Mouse (Mus musculus): ENCODE measurements around the gene Sycp2l.

Sycp2l gene

DNA sequence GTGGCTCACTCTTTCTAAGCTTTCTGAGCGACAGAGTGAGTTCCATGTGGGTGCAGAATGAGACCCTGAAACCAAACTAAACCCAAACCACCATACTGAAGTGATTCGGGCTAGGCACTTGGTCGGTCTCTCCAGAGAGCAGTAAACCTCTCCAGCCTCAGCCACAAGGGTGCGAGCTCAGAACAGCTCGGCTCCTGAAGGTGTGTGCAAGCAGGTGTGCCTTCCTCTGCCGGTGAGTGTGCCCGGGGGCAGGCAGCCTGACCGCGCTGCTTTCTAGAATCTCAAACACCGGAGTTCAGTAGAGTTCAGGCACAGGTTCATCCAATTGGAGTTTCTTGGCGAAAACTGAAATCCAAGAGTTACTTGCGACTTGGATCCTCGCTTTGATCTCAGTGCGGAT lies at the start of gene Sycp2l:
Gene Sycp2l (plus strand): TSS at position 368 of the 400 bp plus-strand sequence.
- TF ChIP-seq GATA4 (IDR thresholded peaks at IDR 0.05; ENCODE audit: insufficient replicate concordance, low read length), result no peak

DNA sequence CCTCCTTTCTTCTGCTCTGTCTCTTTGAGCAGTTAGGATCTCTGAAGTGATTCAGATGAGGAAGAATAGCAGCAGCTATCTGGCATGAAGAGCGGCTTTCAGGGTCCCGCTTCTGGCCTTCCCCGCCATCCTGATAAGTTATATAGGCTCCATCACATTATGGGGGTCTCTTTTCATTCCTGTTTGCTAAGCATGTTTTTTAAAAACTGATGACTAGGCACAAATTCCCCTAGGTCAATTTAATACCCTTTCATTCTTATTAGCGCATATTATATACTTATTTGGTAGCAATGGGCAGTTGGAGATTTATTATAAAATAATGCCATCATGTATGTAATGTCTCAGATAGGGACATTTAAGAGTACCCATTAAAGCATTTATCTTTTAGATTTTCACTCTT lies 46.5 kb upstream of the Sycp2l start:
- TF ChIP-seq GATA4 (IDR thresholded peaks at IDR 0.05; ENCODE audit: insufficient replicate concordance, low read length), result no peak

DNA sequence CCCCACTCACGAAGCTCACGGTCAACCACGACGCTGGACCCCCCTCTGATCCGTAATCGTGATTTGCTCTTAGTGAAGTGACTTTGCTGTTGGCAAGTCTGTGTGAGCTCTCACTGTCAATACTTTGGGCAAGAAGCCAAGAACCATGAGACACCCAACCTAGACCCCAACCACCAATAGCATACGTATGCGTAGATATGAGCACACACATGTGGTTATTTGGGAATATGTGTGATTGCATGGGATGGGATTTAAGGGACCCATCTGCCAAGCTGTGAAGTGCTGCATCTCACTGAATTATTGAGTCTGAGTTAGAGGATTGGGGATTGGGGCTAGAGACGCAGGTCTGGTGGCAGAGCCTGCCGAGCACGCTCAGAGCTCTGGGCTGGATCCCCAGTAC lies 42.5 kb upstream of the Sycp2l start:
- TF ChIP-seq GATA4 (IDR thresholded peaks at IDR 0.05; ENCODE audit: insufficient replicate concordance, low read length), result no peak

DNA sequence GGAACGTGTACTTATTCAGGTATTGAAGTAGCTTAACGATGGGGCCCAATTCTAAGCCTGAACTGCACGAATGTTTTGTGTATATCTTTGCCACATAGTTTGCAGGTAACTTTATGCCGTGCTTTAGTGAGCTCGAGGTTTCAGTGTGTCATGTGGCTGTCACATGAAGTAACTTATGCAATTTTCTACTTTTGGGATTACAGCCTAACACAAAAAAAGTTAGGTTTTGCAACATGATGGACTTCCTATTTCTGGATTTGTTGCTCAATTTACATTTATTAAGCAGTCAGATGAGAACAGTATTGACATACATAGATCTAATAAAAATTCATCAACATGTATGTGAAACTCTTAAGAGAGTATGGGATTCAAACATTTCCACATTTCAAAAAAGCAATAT lies 40.3 kb upstream of the Sycp2l start:
- no peak for TF ChIP-seq GATA4 (IDR thresholded peaks at IDR 0.05; ENCODE audit: insufficient replicate concordance, low read length)

DNA sequence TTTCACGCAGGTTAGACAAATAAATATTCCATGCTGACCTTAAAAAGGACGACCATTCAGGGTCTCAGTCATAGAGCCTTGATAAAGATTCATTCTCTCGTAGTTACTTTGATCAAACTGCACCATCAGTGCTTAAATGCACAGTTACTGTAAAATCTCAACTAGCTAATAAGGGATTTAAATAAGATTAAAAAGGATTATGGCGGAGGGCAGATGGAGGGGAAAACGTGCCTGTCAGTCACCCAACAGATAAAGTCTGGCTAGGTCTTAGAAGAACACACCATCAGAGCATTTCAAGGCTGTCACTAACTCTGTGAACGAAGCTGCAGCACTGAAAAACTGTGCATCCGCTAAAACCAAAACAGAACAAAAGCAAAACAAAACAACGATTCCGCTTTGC lies 36.2 kb upstream of the Sycp2l start:
- TF ChIP-seq GATA4 (IDR thresholded peaks at IDR 0.05; ENCODE audit: insufficient replicate concordance, low read length), result no peak

DNA sequence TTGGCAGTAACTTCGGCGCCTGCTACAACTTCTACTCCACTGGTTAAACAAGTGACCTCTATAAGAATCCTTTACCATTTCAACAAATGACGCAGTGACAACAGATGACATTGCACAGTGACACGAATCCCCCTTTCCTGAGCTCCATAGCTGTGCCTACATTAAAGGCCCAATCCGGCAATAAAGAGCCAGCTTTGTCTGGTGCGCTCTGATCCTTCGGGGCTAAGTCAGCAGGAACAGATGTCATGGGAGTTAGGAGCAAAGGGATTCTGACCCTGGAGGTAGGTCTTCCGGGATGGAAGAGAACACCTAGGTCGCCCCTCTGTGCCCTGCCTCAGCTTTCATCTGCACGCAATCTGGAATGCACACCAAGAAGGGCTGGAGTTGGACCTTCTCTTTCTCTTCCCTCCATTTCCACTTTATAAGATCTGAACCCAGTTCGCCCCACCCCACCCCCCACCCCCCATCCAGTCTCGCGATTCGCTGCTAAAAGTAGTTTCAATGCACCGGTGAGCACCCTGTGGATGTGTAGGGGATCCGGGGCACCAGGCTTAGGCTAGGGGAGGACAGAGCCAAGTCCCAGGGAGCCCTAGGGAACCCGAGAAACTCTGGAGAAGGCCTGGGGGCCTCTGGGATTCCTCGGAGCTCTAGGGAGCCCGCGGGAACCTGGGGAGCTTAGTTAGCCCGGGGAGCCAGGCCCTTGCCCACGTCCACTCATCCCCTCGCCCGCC lies 35.3 kb upstream of the Sycp2l start:
- no peak for TF ChIP-seq GATA4 (IDR thresholded peaks at IDR 0.05; ENCODE audit: insufficient replicate concordance, low read length)

DNA sequence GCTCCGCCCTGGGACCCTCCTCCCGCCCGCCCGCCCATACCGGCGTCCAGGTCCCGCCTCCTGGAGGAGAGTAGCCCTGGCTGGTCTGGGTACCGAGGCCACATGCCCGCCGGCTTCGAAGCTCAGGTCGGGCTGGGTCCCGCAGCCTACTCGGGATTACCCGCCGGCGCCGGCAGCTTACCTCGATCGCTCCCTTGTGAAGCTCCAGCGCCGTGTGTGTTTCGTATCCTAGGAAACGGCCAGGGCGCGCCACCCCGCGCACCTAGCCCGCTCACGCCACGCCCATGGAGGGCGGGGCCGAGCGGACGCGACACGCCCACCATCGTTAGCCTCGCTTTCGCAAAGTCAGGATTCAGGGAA lies 34.7 kb upstream of the Sycp2l start, which contains the start of gene Mak:
Gene Mak (minus strand): TSS at position 286 of the 360 bp plus-strand sequence.
- no peak for TF ChIP-seq GATA4 (IDR thresholded peaks at IDR 0.05; ENCODE audit: insufficient replicate concordance, low read length)

DNA sequence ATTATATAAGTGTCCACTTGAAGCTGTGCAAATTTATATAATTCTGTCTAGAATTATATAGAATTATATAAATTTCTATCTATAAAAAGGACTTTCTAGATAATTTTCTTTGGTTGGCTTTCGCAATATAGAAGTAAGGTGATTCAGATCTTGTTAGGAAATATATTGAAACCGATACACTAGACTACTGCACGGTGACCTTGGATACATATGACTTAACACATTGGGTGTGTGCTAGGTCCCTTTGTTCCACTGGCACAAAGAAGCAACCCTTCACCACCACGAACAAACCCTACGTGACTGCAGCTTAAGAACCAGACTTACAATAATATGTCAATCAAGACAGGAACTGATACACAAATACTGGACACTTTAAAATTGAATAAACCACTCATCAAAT lies 34.2 kb upstream of the Sycp2l start:
- TF ChIP-seq GATA4 (IDR thresholded peaks at IDR 0.05; ENCODE audit: insufficient replicate concordance, low read length), result no peak

DNA sequence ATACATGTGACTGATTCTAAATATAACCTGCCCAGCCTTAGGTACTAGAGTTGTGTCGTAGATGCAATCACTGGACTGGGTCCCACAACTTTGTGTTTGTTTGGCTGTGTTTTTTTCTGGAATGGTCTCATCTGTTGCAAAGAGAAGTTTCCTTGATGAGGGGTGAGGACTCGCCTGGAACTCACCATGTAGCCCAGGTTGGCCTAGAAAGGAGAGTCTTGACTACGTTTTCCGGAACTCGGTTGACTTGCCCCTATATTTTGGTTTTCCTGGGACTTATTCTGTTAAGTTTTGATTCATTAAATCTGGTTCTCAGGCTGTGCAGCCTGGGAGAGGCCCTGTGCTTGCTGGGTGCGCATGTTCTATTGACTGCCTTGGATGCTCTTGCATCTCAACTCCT lies 33.4 kb upstream of the Sycp2l start:
- TF ChIP-seq GATA4 (IDR thresholded peaks at IDR 0.05; ENCODE audit: insufficient replicate concordance, low read length), result no peak

DNA sequence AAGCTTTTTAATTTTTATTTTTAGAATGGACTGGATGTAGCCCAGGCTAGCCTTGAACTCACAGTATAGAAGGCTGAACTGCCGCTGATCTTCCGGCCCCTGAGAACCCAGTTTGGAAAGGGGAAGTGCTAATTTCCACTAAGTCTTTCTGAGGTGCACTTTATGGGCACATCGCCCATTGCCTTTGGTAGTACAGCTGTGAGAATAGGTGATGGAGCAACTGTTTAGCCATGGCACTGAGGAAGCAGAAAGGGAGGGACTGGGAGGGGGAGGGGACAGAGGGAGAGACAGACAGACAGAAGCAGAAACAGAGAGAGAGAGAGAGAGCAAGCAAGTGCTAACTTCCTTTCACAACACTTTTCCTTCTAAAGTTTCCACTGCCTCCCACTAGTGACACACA lies 29.6 kb upstream of the Sycp2l start:
- TF ChIP-seq GATA4 (IDR thresholded peaks at IDR 0.05; ENCODE audit: insufficient replicate concordance, low read length), result no peak

DNA sequence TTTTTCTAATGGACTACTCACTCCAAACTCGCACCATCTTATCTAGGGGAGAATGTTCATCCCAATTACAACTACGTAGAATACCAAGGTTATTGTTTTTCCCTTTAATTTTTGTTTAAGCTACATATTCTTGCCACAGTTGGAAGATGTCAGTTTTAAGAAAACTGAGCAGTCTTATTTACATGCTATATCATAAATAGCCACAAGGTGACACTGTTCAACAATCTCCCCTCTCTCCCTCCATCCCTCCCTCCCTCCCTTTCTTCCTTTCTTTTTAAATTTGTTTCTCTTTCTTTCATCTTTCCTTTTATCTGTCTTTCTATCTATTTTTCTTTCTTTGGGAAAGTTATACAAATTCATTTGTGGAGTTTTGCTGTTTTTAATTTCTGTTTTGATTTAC lies 29.0 kb upstream of the Sycp2l start:
- no peak for TF ChIP-seq GATA4 (IDR thresholded peaks at IDR 0.05; ENCODE audit: insufficient replicate concordance, low read length)

DNA sequence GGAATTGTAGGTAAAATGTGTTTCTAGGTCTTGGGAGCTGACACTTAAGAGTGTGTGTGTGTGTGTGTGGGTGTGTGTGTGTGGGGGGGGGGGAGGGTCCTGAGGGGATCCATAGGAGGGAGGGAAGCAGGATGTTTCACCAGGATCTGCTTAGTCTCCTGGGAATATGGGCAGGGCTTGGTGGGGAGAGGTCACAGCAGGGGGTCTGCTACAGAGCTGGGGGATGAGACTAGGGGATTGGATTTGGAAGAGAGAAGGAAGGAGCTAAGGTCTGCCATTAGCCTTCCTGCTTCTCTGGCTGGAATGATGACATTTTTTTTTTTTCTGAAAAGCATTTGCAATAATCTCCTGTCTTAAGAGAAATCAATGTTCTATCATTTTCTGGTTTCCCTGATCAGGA lies 25.4 kb upstream of the Sycp2l start:
- TF ChIP-seq GATA4 (IDR thresholded peaks at IDR 0.05; ENCODE audit: insufficient replicate concordance, low read length), result no peak

DNA sequence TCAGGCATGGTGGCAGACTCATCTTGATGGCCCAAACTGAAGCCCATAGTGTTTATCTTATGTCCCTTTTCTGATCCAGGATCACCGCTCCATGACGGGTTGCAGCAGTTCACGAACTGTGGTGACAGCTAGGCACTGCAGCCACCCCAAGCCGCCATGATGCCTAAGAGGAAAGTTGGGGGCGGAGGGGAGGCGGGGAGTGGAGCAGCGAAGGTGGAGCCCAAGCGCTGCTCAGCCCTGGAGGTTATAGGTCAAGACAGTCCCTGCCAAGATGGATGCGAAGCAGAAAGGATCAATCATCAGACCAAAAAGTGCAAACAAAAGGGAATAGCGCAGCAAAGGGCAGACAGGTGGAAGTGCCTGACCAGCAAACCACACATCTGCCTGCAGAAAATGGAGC lies 22.8 kb upstream of the Sycp2l start:
- TF ChIP-seq GATA4 (IDR thresholded peaks at IDR 0.05; ENCODE audit: insufficient replicate concordance, low read length), result no peak

DNA sequence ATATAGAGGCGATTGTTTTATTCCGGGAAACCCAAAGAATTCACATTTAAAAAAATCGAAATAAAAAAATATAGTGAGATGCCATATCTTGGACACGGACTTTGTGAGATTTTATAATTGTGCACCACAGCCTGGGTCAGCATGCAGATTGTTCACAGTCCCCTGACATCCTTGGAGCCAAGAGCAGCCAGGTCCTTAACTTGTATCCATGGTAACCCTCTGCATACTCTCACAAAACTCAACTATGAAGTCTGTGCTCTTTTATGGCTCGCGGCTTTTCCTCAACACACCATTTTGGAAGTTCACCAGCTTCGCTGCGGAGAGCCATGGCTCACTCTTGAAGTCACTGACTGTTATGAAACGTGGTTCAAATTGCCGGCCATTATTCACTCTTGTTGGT lies 19.9 kb upstream of the Sycp2l start:
- TF ChIP-seq GATA4 (IDR thresholded peaks at IDR 0.05; ENCODE audit: insufficient replicate concordance, low read length), result no peak

DNA sequence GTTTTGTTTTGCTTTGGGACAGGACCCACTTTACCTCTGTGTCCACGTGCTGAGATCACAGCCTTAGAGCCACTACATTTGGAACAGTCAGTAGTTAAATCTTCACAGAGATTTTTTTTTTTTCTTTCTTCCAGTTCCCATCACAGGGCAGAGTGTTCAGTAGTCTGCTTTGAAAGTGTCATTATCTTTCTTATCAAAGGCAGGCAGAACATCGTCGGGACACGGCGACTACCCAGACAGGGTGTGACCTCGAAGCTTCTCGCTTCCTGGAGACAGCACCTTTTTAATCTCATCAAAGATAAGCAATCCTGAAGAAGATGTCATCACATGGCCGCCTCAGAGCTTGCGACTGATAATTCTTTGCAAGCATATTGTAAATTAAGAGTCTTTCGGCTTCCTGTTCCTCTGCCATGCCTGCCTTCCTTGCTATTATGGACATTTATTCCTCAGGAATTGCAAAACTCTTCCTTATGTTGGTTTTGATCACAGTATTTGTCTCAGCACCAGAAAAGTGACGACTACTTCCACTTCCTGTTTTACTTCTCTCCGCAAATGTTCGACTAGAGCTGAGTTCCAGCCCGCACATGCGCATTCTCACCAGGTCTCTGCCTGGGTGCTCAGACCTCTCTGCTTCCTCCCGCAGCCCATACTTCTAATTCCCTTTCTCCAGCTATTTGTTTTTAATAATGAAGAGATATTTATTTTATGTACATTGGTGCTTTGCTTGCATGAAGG lies 16.6 kb upstream of the Sycp2l start:
- TF ChIP-seq GATA4 (IDR thresholded peaks at IDR 0.05; ENCODE audit: insufficient replicate concordance, low read length), result no peak

DNA sequence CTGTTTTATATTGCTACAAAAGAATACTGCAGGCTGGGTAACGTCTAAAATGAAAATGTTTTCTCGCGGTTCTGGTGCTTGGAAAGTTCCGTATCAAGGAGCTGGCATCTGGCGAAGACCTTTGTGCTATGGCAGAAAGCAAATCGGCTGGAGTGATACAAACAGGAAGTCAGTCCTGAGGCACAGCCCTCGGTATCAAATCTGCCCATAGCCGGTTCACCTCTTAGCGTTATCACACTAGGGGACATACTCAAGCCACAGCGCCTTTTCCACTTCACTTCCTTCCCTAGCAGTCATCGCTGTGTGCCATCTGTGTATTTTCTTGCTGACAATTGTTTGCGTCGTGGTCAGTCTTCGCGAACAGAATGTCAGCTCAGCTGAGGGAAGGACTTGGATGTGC lies 15.8 kb upstream of the Sycp2l start:
- TF ChIP-seq GATA4 (IDR thresholded peaks at IDR 0.05; ENCODE audit: insufficient replicate concordance, low read length), result 0 out of 2 replicates have a peak, but pooled peaks have one; percentile 24

DNA sequence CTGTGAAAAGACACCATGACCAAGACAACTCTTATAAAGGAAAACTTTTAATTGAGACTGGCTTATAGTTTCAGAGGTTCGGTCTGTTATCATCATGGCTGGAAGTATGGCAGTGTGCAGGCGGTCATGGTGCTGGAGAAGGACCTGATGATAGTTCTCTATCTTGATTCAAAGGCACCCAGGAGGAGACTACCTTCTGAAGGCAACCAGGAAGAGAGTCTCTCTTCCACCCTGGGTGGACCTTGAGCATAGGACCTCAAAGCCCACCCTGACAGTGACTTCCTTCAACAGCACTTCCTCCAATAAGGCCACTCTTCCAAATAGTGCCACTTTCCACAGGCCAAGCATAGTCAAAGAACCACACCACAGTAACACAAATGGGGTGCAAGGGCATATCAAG lies 14.1 kb upstream of the Sycp2l start:
- no peak for TF ChIP-seq GATA4 (IDR thresholded peaks at IDR 0.05; ENCODE audit: insufficient replicate concordance, low read length)

All from liver, adult (tissue).